Mouse (Mus musculus) brain, embryonic 14.5 days (tissue): ENCODE results near the gene Vwa3b. TPM values are rescaled to one million over a fixed set of nuclear protein-coding genes. Genes with fewer than 3 reads are reported as not detected.

Experiments used
- DNase-seq: peaks from one replicate; pipeline ENCODE4 v3.0.0-alpha.2; 2011; ENCODE audit warnings: low read depth
- CTCF ChIP-seq: fragments of 200-500 bp; IDR thresholded peaks from 2 replicates; pipeline ENCODE4 v1.5.1; 2012; ENCODE audit warnings: inconsistent platforms, mild to moderate bottlenecking, moderate library complexity, borderline replicate concordance; ENCODE audit not compliant: insufficient read depth, insufficient read length; ENCODE audit errors: extremely low read depth
- POLR2A ChIP-seq: fragments of 200-500 bp; IDR thresholded peaks from 2 replicates; pipeline ENCODE4 v1.6.1; 2012; ENCODE audit warnings: mild to moderate bottlenecking, inconsistent platforms, borderline replicate concordance; ENCODE audit not compliant: poor library complexity, insufficient read depth, insufficient read length, severe bottlenecking; ENCODE audit errors: extremely low read depth
- polyA plus RNA-seq: library from polyadenylated mRNA; depleted of rRNA; stranded (reverse); fragments of >200 nt; gene quantifications from 2 replicates; pipeline ENCODE4 v1.2.3, GENCODE M21; 2012; rRNA removed

Vwa3b gene
- 0.49 and 1.0 TPM in 2 replicates for polyA plus RNA-seq

DNA sequence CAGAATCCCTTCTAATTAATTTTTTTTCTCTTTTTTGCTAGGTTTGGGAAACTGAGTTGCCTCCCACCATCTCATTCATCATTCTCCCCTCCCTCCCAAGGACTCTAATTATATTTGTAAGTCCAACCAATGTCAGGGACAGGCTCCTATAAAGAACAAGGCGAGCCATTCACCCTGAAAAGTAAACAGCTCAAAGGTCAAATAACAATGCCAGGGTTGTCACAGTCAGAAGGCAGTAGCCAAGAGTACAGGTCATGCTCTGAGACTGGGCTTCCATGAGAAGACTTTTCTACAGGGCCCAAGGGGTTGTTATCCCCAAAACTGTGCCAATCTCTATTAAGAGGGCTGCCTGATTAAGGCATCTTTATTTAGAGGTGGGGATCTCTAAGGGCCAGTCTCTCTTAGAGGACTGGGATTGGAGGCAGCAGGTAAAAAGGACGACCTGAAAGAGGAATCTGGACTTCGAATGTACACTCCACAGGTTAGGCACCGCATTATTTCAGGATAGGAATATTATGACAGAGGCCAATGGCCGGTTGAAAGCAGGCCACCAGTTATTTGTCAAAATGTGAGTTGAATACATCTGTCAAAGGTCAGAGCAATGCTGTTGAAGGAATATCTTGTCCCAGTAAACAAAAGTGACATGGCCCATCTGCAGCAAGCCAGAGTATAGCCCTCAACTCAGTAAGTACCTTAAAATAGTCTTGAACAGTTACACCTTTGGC, at the start of gene Vwa3b:
TSS of gene Vwa3b (plus strand) at position 635 of the 725 bp plus-strand sequence.
- no peak for TF ChIP-seq POLR2A
- TF ChIP-seq CTCF: no peak

DNA sequence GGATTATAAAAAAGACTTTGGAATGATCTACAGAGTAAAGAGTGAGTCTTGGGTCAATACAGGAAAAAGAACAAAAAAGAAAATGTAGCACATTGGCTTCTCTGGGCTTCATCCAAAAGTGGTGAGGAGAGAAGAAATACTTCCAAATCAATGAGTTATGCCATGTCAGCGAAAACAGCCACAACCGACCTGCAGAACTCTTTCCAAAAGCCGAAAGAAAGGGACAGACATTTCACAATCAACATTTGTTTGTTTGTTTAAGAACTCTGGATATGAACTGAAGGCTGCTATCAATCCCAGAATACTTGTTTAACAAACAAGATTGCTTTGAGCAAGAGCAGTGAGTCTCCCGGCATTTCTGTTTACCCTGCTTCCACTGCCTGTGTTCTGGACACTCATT, 49.6 kb upstream of the Vwa3b start:
- TF ChIP-seq POLR2A (no peak), CTCF (no peak)
- no peak for DNase-seq

More for the DNA sequence above, at the start of gene Vwa3b:
- no peak for DNase-seq

DNA sequence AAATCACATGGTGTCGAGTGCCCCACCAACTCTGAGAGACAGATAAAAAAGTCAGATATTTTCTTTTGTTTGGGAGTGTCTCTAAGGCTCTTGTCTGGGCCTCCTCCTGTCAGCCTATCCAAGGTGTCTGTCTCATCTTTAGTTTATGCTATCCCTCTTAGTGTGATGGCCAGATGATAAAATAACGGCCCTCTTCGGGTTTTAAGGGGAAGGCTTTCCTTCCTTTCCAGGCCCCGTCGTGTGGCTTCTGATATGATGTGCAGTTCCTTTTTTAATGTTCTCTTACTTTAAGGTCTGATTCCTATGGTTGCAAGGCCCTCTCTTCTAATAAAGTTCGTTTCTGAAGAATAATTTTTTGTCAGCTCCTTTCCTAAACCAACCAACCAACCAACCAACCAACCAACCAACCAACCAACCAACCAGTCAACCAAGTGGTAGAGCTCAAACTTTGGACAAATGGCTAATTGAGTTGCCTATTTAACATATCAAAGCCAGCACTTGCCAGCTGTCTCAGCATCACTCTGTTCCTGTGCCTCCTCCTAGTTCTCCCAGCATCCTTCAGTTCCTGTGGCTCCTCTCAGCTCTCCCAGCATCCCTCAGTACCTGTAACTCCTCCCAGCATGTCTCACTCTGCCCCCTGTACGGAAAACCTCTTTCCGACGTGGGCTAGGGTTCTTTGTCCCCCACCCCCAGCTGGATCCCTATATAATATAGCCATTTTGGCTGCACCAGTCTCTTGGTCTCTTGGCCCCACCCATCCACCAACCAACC, 44.0 kb upstream of the Vwa3b start:
- no peak for DNase-seq
- TF ChIP-seq POLR2A (no peak), CTCF (no peak)

DNA sequence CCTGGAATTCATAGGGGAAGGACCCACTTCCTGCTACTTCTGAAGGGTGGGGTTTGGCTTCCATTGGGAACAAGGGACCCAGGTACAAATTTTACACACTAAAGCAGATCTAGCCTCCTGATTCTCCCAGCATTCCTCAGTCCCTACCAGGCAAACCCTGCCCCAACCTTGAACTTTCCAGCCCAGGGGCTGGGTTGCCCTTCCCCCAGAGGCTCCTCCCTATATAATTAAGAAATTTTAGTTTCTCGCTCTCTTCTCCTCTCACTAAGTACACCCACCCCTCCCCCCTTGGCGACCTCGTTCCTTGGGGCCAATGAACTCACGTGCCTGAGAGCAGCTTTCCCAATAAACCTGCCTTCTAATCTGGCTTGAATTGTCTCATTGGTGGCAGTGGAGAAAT, 42.6 kb upstream of the Vwa3b start:
- TF ChIP-seq CTCF (no peak), POLR2A (no peak)
- DNase-seq: no peak

DNA sequence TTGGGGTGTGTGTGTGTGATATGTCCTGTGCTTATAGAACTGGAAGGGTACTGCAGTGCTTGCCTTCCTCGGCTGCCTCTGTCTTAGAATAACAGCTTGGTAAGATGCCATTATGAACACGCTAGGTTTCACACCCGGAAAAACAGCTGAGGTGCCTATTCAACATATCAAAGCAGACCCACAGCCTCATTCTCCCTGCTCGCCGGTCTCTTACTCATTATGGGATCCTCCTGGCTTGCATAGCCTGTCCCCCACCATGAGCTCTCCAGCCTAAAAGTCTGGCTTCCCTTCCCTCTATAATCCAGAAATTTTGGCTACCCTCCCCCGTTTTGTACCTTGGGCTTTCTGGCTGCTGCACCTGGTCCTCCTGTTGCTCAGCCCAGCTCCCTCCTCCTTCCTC, 42.0 kb upstream of the Vwa3b start:
- TF ChIP-seq POLR2A (no peak), CTCF (no peak)
- peak; percentile 56 for DNase-seq

DNA sequence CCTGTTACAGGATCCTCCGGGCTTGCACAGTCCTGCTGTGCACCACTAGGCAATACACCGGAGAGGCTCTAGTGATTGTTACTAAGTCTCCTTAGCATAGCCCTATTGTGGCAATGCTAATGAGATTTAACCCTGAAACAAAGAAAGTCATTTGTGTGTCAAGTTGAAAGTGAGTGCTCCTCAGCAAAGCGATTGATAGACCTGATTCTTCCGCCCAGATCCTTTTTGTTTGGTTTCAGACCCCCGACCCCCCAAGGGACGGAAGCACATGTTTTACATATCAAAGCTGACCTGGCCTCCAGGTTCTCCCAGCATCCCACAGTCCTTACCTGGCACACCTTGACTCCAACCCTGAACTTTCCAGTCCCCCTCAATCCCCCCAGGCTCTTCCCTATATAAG, 40.5 kb upstream of the Vwa3b start:
- no peak for DNase-seq

DNA sequence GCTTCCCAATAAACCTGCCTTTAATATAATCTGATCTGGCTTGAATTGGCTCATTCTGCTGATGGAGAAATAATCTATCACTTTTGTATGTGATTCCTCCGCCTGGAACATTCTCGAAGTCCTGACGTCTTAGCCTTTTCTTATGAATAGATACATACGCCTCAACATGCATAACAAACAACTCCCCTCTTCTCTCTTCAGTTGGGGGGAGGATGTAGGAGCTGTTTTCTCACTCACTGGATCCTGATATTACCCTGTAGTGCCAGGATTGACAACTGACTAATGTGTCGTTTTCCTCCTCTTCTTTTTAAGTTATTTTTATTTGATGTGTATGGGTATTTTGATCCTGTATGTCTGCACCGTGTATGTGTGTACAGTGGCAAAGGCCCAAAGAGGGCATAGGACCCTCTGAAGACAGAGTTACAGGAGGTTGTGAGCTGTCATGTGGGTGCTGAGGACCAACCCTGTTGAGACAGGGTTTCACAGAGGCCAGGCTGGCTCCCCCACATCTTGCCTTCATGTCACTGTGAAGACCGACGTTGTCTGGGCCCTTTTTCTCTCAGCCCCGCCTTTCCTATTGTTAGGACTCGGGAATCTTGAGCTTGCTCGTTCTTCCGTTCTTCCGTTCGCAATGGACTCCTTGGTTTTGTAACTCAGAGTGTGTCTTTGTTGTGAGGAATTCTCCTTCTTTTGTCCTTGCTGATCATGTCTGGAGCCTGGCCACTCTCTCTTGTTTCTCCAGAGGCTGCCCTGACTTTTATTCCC, 39.8 kb upstream of the Vwa3b start:
- TF ChIP-seq POLR2A (no peak), CTCF (no peak)
- no peak for DNase-seq

More for the DNA sequence above, 40.5 kb upstream of the Vwa3b start:
- no peak for TF ChIP-seq CTCF
- no peak for TF ChIP-seq POLR2A

DNA sequence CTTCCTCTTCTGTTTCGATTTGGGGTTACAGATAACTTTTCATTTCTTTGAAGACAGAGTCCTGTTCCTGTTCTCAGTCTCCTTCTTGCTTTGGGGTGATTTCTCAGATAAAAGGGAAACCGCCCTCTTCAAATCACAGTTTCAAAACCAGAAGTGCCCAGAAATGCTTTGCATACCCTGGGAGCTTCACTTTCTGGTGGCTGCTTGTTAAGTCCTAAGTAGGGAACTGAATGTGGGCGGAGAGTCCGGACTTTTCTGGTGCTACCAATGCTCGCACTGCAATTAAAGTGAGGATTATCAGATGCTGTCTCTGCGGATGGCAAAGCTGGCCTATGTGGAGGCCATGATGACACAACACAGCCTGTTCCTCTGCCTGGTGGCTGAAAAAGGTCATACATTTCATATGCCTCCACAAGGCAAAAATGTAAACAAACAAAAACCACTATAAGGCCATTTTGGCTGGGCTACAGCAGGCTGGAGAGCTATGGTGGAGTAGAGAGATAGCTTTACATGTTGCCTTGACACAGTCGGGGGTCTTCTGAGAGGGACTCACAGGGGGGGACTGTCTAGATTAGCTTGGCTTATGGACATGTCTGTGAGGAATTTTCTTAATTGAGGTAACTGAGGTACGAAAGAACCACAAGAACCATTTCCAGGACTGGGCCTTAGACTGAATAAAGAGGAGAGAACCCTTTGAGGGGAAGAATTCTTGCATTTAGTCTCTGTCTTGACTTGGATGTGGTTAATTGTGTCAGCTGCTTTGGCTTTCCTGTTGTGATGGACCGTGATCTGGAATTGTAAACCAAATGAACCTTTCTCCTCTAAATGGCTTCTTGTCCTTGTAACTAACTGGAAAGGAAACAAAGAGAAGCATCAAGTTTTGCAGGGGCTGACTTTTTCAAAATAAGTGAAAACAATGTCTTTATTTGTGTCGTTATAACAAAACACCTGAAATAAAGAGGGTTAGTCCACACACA, 38.9 kb upstream of the Vwa3b start:
- TF ChIP-seq CTCF (no peak), POLR2A (no peak)
- no peak for DNase-seq

DNA sequence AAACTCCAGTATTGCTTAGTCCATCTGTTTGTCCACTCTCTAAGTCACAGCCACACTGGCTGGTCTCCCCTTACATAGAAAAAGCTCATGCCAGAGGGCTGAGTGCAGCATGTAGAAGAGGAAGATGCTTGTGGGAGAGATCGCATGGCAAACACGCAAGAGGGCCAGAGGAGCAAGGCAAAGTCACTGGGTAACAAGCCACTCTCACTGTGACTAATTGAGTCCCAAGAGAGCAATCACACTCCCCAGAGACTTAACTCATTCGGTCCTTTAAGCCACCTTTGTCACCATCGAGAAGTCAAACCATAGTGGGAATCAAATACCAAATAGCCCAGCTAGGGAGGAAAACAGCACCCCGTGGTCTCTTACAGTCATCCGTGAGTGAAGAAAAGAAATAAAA, 38.2 kb upstream of the Vwa3b start:
- DNase-seq: no peak
- TF ChIP-seq CTCF (no peak), POLR2A (no peak)

DNA sequence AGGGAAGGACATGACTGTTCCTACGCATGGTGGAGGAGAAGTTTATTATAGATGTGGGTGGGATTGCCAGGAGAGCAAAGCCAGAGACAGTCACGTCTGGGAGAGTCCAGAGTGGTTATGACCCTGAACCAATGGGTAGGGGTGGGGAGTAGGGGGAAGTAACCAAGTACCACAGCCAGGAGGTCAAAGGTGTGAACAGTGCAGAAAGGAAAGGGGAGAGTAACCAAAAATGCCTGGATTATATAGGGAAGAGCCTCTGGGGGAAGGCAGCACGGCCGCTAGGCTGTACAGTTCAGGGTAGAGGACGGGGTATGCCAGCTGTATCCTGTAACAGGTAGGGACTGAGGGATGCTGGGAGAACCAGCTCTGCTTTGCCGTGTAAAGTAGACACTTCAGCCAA, 37.8 kb upstream of the Vwa3b start:
- TF ChIP-seq CTCF: no peak
- no peak for TF ChIP-seq POLR2A
- no peak for DNase-seq

DNA sequence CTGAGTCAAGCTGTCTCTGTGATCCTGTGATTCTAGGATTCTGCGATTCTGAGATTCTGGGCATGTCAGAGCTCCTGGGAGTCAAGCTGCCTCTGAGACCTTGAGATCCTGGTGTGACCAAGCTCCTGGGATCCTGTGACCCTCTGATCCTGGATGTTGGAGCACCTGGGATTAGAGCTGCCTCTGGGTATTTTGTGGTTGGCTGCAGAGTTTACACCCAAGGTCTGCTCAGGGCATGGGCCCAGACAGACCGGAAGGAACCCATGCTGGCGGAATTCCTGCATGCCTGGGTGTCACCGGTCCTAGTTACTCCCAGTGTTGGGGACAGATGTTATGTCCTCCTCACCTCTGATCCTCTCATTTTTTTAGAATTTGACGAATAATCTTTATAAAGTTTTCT, 32.1 kb upstream of the Vwa3b start:
- no peak for DNase-seq
- no peak for TF ChIP-seq POLR2A
- no peak for TF ChIP-seq CTCF
